Mouse (Mus musculus): ENCODE measurements around the gene Tbp.

GRCm38 (mm10) chr17:15575056-15575455 is 75.4 kb downstream of the Tbp start:
- TF ChIP-seq GATA1 (IDR thresholded peaks at IDR 0.05; ENCODE audit: low read length) = no peak
- no peak for TF ChIP-seq TAL1 (IDR thresholded peaks at IDR 0.05; ENCODE audit: low read length)
